Mouse (Mus musculus) liver, embryonic 11.5 days (tissue): ENCODE data around the gene Ahcy. TPM values are rescaled to one million over a fixed set of nuclear protein-coding genes. Genes with fewer than 3 reads are reported as not detected.
"Not testable (repeated sequence)": the region's sequence is repeated elsewhere in the genome, so short reads cannot be mapped to it uniquely, and the experiment has no call there.

Source experiments
- ATAC-seq: fragments of 200-750 bp; cut with Nextera tagmentation; replicated peaks from 2 replicates; pipeline ENCODE4 v1.8.0; 2017; ENCODE audit warnings: moderate number of reproducible peaks, mild to moderate bottlenecking, moderate TSS enrichment, moderate library complexity; ENCODE audit not compliant: low FRiP score
- DNase-seq: peaks from one replicate; pipeline ENCODE4 v3.0.0-alpha.2; 2017; ENCODE audit warnings: low spot score
- H3K27ac ChIP-seq: fragments of 300-500 bp; sonication (generic); 2 replicates; pipeline ENCODE4 v1.5.1; 2014; ENCODE audit warnings: mild to moderate bottlenecking, low read depth, low read length, control low read depth
- H3K27me3 ChIP-seq: fragments of 300-500 bp; sonication (generic); replicated peaks from 2 replicates; pipeline ENCODE4 v1.6.1; 2014; ENCODE audit warnings: low read length, mixed read lengths; ENCODE audit not compliant: control insufficient read depth, insufficient read depth
- H3K36me3 ChIP-seq: fragments of 300-500 bp; sonication (generic); 2 replicates; pipeline ENCODE4 v1.6.1; 2014; ENCODE audit warnings: mild to moderate bottlenecking, low read length, moderate library complexity, mixed read lengths; ENCODE audit not compliant: control insufficient read depth, insufficient read depth
- H3K4me1 ChIP-seq: fragments of 300-500 bp; sonication (generic); replicated peaks from 2 replicates; pipeline ENCODE4 v1.6.1; 2014; ENCODE audit warnings: low read length, mixed read lengths; ENCODE audit not compliant: control insufficient read depth, insufficient read depth
- H3K4me2 ChIP-seq: fragments of 300-500 bp; sonication (generic); 2 replicates; pipeline ENCODE4 v1.6.1; 2014; ENCODE audit warnings: mild to moderate bottlenecking, control low read depth, moderate library complexity
- H3K4me3 ChIP-seq: fragments of 300-500 bp; sonication (generic); 2 replicates; pipeline ENCODE4 v1.5.1; 2014; ENCODE audit warnings: low read depth, low read length, control low read depth
- H3K9ac ChIP-seq: fragments of 300-500 bp; sonication (generic); 2 replicates; pipeline ENCODE4 v1.6.1; 2014; ENCODE audit warnings: low read depth, low read length, control low read depth
- H3K9me3 ChIP-seq: fragments of 300-500 bp; sonication (generic); 2 replicates; pipeline ENCODE4 v1.6.1; 2016; ENCODE audit warnings: low read length, inconsistent platforms, mixed read lengths; ENCODE audit not compliant: control insufficient read depth
- whole genome bisulfite sequencing: fragments of 180-500 bp; shearing (Covaris S2); extraction: QIAGEN DNeasy Blood & Tissue Kit; methylation state at CpG from one replicate; pipeline ENCODE4 v1.1.7; 2014; 5-methylcytosine and 5-hydroxymethylcytosine counted together
- polyA plus RNA-seq: library from polyadenylated mRNA; unstranded; fragments of >200 nt; fragmentation: Nextera tagmentation; extraction: Ambion mirVana; gene quantifications from 2 replicates; pipeline ENCODE4 v1.2.1, GENCODE M21; 2014

Ahcy gene
- polyA plus RNA-seq, 1 experiment from 2014 or later: 107 TPM

GRCm38 (mm10) chr2:155019673-155020072, 54.6 kb downstream of the Ahcy start:
- peak overlapping the region; percentile 80 for H3K4me2 ChIP-seq
- peak overlapping the region; percentile 41 for H3K9ac ChIP-seq
- no peaks in the 10 kb centered on the region for H3K36me3 ChIP-seq
- DNase-seq (peak; percentile 83), ATAC-seq (peak; percentile 80)
- no peaks in the 10 kb centered on the region for H3K9me3 ChIP-seq
- no peaks in the 10 kb centered on the region for H3K4me1 ChIP-seq
- H3K27ac ChIP-seq: peak overlapping the region; percentile 36
- WGBS: under 1% methylated on average over 22 of the region's 22 CpGs
- H3K27me3 ChIP-seq: no peaks in the 10 kb centered on the region
- H3K4me3 ChIP-seq: peak overlapping the region; percentile 48

- peak overlapping the region; percentile 48 for H3K4me3 ChIP-seq
- H3K4me2 ChIP-seq: peak overlapping the region; percentile 80
- DNase-seq: peak; percentile 71
- H3K36me3 ChIP-seq: no peaks in the 10 kb centered on the region
- H3K9me3 ChIP-seq: no peaks in the 10 kb centered on the region
- peak overlapping the region; percentile 36 for H3K27ac ChIP-seq
- no peaks in the 10 kb centered on the region for H3K4me1 ChIP-seq
- H3K27me3 ChIP-seq: 0 out of 2 replicates have a peak, but pooled peaks cover 3% of the 10 kb centered on the region
- ATAC-seq: peak; percentile 90
- under 1% methylated on average over 38 of the region's 38 CpGs for WGBS
- peak overlapping the region; percentile 41 for H3K9ac ChIP-seq
Measured at GRCm38 (mm10) chr2:155018762-155019641, 55.3 kb downstream of the Ahcy start.

GRCm38 (mm10) chr2:155018251-155018755, 56.0 kb downstream of the Ahcy start, which contains the start of gene Gm14226:
TSS of gene Gm14226 (plus strand) at chr2:155018266.
- Histone ChIP-seq H3K4me3 (peak within 1 kb of the TSS; percentile 48), H3K4me2 (peak within 1 kb of the TSS; percentile 80), H3K27ac (peak within 1 kb of the TSS; percentile 36; the same call in 1 of the 2 replicates), H3K9ac (peak within 1 kb of the TSS; percentile 41)
- not testable (repeated sequence) for H3K27me3 ChIP-seq, H3K36me3 ChIP-seq, DNase-seq, ATAC-seq, H3K9me3 ChIP-seq, H3K4me1 ChIP-seq
- 1% methylated on average over 24 of the region's 26 CpGs for WGBS

GRCm38 (mm10) chr2:155016751-155017150, 57.5 kb downstream of the Ahcy start:
- not testable (repeated sequence) for H3K9me3 ChIP-seq, H3K4me3 ChIP-seq, H3K27me3 ChIP-seq, H3K4me2 ChIP-seq, H3K36me3 ChIP-seq, H3K27ac ChIP-seq, H3K9ac ChIP-seq, H3K4me1 ChIP-seq, DNase-seq, ATAC-seq
- WGBS: 14% methylated on average over 6 of the region's 9 CpGs

GRCm38 (mm10) chr2:155012991-155013390, 61.3 kb downstream of the Ahcy start:
- H3K9ac ChIP-seq: no peak overlapping the region
- H3K4me1 ChIP-seq: no peaks in the 10 kb centered on the region
- H3K27ac ChIP-seq: no peak overlapping the region
- no peaks in the 10 kb centered on the region for H3K36me3 ChIP-seq
- no peaks in the 10 kb centered on the region for H3K9me3 ChIP-seq
- H3K27me3 ChIP-seq: peaks cover 3% of the 10 kb centered on the region
- H3K4me2 ChIP-seq: no peak overlapping the region
- 80% methylated on average over 6 of the region's 6 CpGs for WGBS
- ATAC-seq (no peak), DNase-seq (no peak)
- H3K4me3 ChIP-seq: no peak overlapping the region

- WGBS: 20% methylated on average over 3 of the region's 3 CpGs
- H3K9ac ChIP-seq: no peak overlapping the region
- peaks cover 3% of the 10 kb centered on the region for H3K27me3 ChIP-seq
- ATAC-seq (no peak), DNase-seq (no peak)
- H3K4me1 ChIP-seq: no peaks in the 10 kb centered on the region
- no peaks in the 10 kb centered on the region for H3K9me3 ChIP-seq
- no peaks in the 10 kb centered on the region for H3K36me3 ChIP-seq
- no peak overlapping the region for H3K27ac ChIP-seq
- H3K4me3 ChIP-seq: no peak overlapping the region
- no peak overlapping the region for H3K4me2 ChIP-seq
Measured at GRCm38 (mm10) chr2:155011086-155011656, 63.1 kb downstream of the Ahcy start.

Other genes starting within 250 kb of the Ahcy start
- gene Eif2s2, start 181.6 kb downstream of the Ahcy start, polyA plus RNA-seq: 174 and 183 TPM in 2 replicates
- gene Gm14226, start 56.2 kb downstream of the Ahcy start, polyA plus RNA-seq: 1.8 and 3.1 TPM in 2 replicates
- 38.7 and 39.7 TPM in 2 replicates for gene Itch, start 59.0 kb upstream of the Ahcy start, polyA plus RNA-seq
- 272 and 289 TPM in 2 replicates for gene Dynlrb1, start 162.0 kb upstream of the Ahcy start, polyA plus RNA-seq
- gene Map1lc3a, start 201.8 kb upstream of the Ahcy start, polyA plus RNA-seq: 43.5 and 45.6 TPM in 2 replicates